Mouse (Mus musculus): ENCODE measurements at regions not wholly inside any gene's neighbourhood (a gene's known extent, or its start where the extent isn't known, plus 50 kb on each side); places are given as distances from the start of the nearest gene placed in this dataset.

GRCm38 (mm10) chr2:123267036-123267435 is 502.0 kb downstream of the Sqor start:
- CTCF ChIA-PET: no interaction called here
- in situ Hi-C loops (cut with MboI; ENCODE audit: low pct_unique_long_range_greater_than_20kb): no loop called here
- DNase-seq (ENCODE audit: low read depth, low spot score) (no peak), ATAC-seq (no peak)
- POLR2A ChIA-PET: no interaction called here
- H3K27me3 ChIP-seq: no peaks in the 10 kb centered on the region
- no peak for TF ChIP-seq CTCF (IDR thresholded peaks at IDR 0.05)

GRCm38 (mm10) chr2:123274866-123275735 is 510.1 kb downstream of the Sqor start:
- in situ Hi-C loops (cut with MboI; ENCODE audit: low pct_unique_long_range_greater_than_20kb): no loop called here
- DNase-seq (ENCODE audit: low read depth, low spot score) (no peak), ATAC-seq (no peak)
- TF ChIP-seq CTCF (IDR thresholded peaks at IDR 0.05): no peak
- POLR2A ChIA-PET: no interaction called here
- no peaks in the 10 kb centered on the region for H3K27me3 ChIP-seq
- CTCF ChIA-PET: interaction anchor here (1.4 kb wide), 1 partner anchor 54 kb away, joined by 5 read pairs; no protein-coding TSS in a partner anchor

DNA sequence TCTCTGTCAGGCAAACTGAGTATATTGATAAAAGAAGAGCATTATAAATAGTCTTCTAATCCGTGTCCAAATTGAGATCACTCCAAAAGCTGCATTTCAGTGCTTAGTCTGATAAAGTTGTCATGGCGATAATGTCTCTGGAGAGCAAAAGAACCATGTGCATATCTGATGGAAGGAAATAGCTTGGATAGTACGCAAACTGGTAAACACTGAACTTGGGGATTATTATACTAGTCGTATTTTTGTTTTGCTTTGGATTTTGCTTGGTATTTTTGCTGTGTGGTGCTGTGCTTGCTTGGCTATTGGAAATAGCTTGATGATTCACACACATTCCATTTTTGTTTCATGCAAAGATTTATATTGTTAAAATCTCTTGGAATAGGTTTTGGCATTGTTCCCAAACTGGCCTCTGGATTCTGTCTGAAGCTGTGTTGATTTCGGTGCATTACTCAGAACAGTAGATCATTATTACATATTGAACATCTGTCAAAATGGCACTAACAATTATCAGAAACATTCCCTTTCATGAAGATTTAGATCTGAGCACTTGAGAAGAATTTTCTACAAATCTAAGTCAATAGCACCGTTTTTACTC is 510.8 kb downstream of the Sqor start:
- DNase-seq (ENCODE audit: low read depth, low spot score) (no peak), ATAC-seq (no peak)
- ChIA-PET CTCF (interaction anchor here (1.4 kb wide), 1 partner anchor 53 kb away, joined by 5 read pairs; no protein-coding TSS in a partner anchor), POLR2A (no interaction called here)
- in situ Hi-C loops (cut with MboI; ENCODE audit: low pct_unique_long_range_greater_than_20kb): no loop called here
- no peaks in the 10 kb centered on the region for H3K27me3 ChIP-seq
- no peak for TF ChIP-seq CTCF (IDR thresholded peaks at IDR 0.05)

DNA sequence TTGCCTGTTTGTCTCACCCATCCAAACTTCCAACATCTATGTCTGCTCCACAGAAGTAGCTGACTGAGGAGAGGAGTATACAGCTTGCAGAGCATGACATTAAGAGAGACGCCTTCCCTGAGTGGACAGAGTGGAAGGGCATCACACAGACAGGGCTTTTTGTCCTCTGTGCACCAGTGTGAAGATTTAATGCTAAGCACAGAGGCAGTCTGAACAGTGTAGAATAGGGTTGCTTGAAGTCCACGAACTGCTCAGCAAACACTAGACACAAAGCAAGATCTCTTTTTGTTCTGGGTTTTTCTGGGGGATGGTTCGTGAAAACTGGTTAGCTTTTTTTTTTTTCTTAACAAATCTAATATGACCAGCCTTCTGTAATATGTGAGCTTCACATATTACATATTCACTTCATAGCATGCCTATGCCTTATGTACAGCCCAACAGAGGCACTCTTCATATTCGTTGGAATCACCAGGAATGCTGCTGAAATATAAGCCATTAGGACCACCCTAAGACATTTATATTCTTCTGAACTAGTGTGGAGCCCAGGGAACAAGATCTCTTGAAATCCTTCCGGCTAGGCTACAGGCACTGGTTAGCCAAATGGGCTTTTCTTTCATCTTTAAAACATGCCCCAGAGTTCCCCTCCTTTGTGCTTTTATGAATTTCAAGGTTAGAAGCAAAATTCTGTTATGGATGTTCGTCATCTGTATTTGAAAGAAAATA is 546.7 kb downstream of the Sqor start:
- DNase-seq (ENCODE audit: low read depth, low spot score) (no peak), ATAC-seq (no peak)
- POLR2A ChIA-PET: no interaction called here
- TF ChIP-seq CTCF (IDR thresholded peaks at IDR 0.05): no peak
- CTCF ChIA-PET: interaction anchor here (0.7 kb wide), 1 partner anchor 10 kb away, joined by 3 read pairs; no protein-coding TSS in a partner anchor
- no peaks in the 10 kb centered on the region for H3K27me3 ChIP-seq
- in situ Hi-C loops (cut with MboI; ENCODE audit: low pct_unique_long_range_greater_than_20kb): loop anchor here (10.0 to 25.0 kb wide), 2 partner anchors 1626 to 1883 kb away; no protein-coding TSS in a partner anchor

DNA sequence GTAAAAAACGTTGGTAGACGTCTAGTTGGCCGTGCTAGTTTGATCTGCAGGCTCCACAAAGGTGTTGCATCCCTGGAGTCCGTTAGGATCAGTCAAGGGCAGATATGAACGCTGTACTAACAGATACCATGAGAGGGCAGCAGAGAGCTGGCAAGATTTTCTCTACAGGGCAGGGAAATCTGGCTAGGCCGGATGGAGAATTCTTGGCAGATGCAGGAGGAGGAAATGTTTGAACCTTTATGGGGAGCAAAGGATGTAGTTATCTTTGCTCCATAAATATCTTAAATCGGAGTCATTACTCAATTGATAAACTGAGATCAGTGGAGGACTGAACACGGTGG is 547.2 kb downstream of the Sqor start:
- DNase-seq (ENCODE audit: low read depth, low spot score) (no peak), ATAC-seq (peak; percentile 76)
- ChIA-PET CTCF (interaction anchor here (1.2 kb wide), 1 partner anchor 19 kb away, joined by 4 read pairs; no protein-coding TSS in a partner anchor), POLR2A (no interaction called here)
- H3K27me3 ChIP-seq: no peaks in the 10 kb centered on the region
- peak; percentile 88 for TF ChIP-seq CTCF (IDR thresholded peaks at IDR 0.05)
- in situ Hi-C loops (cut with MboI; ENCODE audit: low pct_unique_long_range_greater_than_20kb): loop anchor here (10.0 to 25.0 kb wide), 2 partner anchors 1625 to 1883 kb away; no protein-coding TSS in a partner anchor

DNA sequence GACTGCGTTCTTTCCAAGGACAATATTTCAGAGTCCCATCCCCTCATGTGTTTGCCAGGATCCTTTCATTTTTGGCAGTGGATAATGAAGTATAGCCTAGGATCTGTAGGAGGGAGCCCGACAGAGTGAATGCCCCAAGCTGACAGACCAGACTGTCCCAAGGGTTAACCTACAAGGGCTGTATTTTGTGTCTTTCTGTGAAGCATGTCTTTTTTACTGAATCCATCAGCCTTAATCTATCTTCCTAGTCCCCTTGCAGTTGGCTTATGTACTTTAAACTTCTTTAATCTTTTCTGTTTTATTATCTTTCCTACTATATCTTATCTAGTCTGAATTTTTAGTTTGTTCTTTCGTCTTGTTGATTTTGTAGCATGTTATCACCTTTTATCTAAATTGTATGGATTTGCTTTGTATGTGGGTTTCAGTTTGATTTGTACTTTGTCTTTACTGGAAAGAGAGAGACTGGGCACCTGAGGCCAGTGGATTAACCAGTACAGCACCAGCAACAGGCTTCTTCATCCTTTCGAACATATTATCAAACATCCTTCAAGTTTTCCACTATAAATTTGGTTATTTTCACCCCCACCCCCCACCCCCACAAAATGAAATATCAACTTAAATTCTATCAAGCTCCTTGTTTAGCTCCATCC is 555.5 kb downstream of the Sqor start:
- in situ Hi-C loops (cut with MboI; ENCODE audit: low pct_unique_long_range_greater_than_20kb): loop anchor here (25.0 kb wide), 1 partner anchor 1617 kb away; no protein-coding TSS in a partner anchor

GRCm38 (mm10) chr2:123323769-123324168 is 558.7 kb downstream of the Sqor start:
- no peak for TF ChIP-seq CTCF (IDR thresholded peaks at IDR 0.05)
- DNase-seq (ENCODE audit: low read depth, low spot score) (no peak), ATAC-seq (no peak)
- in situ Hi-C loops (cut with MboI; ENCODE audit: low pct_unique_long_range_greater_than_20kb): loop anchor here (25.0 kb wide), 1 partner anchor 1614 kb away; no protein-coding TSS in a partner anchor
- CTCF ChIA-PET: interaction anchor here (0.7 kb wide), 1 partner anchor 11 kb away, joined by 3 read pairs; no protein-coding TSS in a partner anchor
- POLR2A ChIA-PET: no interaction called here
- peaks cover 4% of the 10 kb centered on the region for H3K27me3 ChIP-seq

More for the DNA sequence above, 555.5 kb downstream of the Sqor start:
- no peak for TF ChIP-seq CTCF (IDR thresholded peaks at IDR 0.05)
- POLR2A ChIA-PET: no interaction called here
- DNase-seq (ENCODE audit: low read depth, low spot score) (no peak), ATAC-seq (no peak)
- H3K27me3 ChIP-seq: peaks cover 1% of the 10 kb centered on the region
- CTCF ChIA-PET: no interaction called here

DNA sequence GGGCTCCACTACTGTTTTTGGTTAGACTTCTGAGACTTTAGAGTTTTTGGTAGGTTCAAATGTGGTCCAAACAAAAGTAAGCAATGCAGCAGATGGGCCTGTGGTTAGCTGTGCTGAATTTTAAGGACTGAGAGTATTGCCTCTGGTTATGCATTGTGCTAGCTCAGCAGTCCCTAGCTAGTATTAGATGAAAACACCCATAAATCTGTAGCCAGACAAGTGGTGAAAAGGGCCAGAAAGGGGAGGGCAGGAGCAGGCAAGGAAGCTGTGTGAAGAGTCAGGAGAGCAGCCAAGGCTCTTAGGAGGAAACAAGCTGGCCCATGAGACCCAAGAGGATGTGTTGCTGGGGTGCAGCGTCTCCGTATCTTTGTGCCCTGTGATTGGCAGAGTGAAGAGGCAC is 559.9 kb downstream of the Sqor start:
- in situ Hi-C loops (cut with MboI; ENCODE audit: low pct_unique_long_range_greater_than_20kb): loop anchor here (25.0 kb wide), 1 partner anchor 1612 kb away; no protein-coding TSS in a partner anchor
- DNase-seq (ENCODE audit: low read depth, low spot score) (no peak), ATAC-seq (no peak)
- POLR2A ChIA-PET: no interaction called here
- CTCF ChIA-PET: interaction anchor here (1.0 kb wide), 1 partner anchor 8 kb away, joined by 3 read pairs; no protein-coding TSS in a partner anchor
- H3K27me3 ChIP-seq: peaks cover 4% of the 10 kb centered on the region
- TF ChIP-seq CTCF (IDR thresholded peaks at IDR 0.05): no peak

GRCm38 (mm10) chr2:123349625-123350346 is 584.7 kb downstream of the Sqor start:
- TF ChIP-seq CTCF (IDR thresholded peaks at IDR 0.05): no peak
- CTCF ChIA-PET: no interaction called here

More at GRCm38 (mm10) chr2:123349625-123350346, 584.7 kb downstream of the Sqor start:
- in situ Hi-C loops (cut with MboI; ENCODE audit: low pct_unique_long_range_greater_than_20kb): no loop called here
- H3K27me3 ChIP-seq: no peaks in the 10 kb centered on the region
- DNase-seq (ENCODE audit: low read depth, low spot score): no peak
- POLR2A ChIA-PET: interaction anchor here (0.5 kb wide), 1 partner anchor 13 kb away, joined by 4 read pairs; no protein-coding TSS in a partner anchor
- ATAC-seq: no peak
